Mouse (Mus musculus) gastrocnemius, postnatal 10 days (tissue): ENCODE results near the gene Specc1. TPM values are rescaled to one million over a fixed set of nuclear protein-coding genes. Genes with fewer than 3 reads are reported as not detected.

ENCODE experiments used
- DNase-seq: peaks from one replicate; pipeline ENCODE4 v3.0.0; 2021; ENCODE audit warnings: mixed read lengths
- total RNA-seq, 2 experiments: library from RNA; stranded (reverse); gene quantifications; 2 replicates each; pipeline ENCODE4 v1.2.3; 2021

Gene Specc1
- total RNA-seq, 2 experiments from 2014 or later = 6.3 to 9.8 TPM

GRCm38 (mm10) chr11:61968875-61969274, 12.3 kb downstream of the Specc1 start:
- no peak for DNase-seq

- DNase-seq = no peak
These were observed 14.3 kb downstream of the Specc1 start for GRCm38 (mm10) chr11:61970901-61971300.

- no peak for DNase-seq
These were observed 15.1 kb downstream of the Specc1 start for GRCm38 (mm10) chr11:61971441-61972221.

GRCm38 (mm10) chr11:61974106-61974707, 17.6 kb downstream of the Specc1 start:
- DNase-seq = no peak

GRCm38 (mm10) chr11:61975783-61976182, 19.2 kb downstream of the Specc1 start:
- DNase-seq = no peak

GRCm38 (mm10) chr11:61981285-61981684, 24.7 kb downstream of the Specc1 start:
- DNase-seq = no peak

- no peak for DNase-seq
These were observed 26.3 kb downstream of the Specc1 start for GRCm38 (mm10) chr11:61982828-61983227.

- DNase-seq = no peak
These were observed 30.4 kb downstream of the Specc1 start for GRCm38 (mm10) chr11:61986939-61987338.

GRCm38 (mm10) chr11:61989647-61990046, 33.1 kb downstream of the Specc1 start:
- DNase-seq = no peak

- DNase-seq = no peak
These were observed 35.0 kb downstream of the Specc1 start for GRCm38 (mm10) chr11:61991576-61991975.

GRCm38 (mm10) chr11:61992671-61993285, 36.2 kb downstream of the Specc1 start:
- DNase-seq = no peak

- DNase-seq = peak; percentile 46
These were observed 42.9 kb downstream of the Specc1 start for GRCm38 (mm10) chr11:61999501-61999900.

GRCm38 (mm10) chr11:62000099-62000498, 43.5 kb downstream of the Specc1 start:
- DNase-seq = no peak

- DNase-seq = no peak
These were observed 45.4 kb downstream of the Specc1 start for GRCm38 (mm10) chr11:62001977-62002376.

GRCm38 (mm10) chr11:62004881-62005240, 48.3 kb downstream of the Specc1 start:
- no peak for DNase-seq

GRCm38 (mm10) chr11:62005241-62005910, 48.8 kb downstream of the Specc1 start:
- peak; percentile 33 for DNase-seq

- no peak for DNase-seq
These were observed 49.3 kb downstream of the Specc1 start for GRCm38 (mm10) chr11:62005911-62006260.

- DNase-seq = no peak
These were observed 50.1 kb downstream of the Specc1 start for GRCm38 (mm10) chr11:62006680-62007079.

- no peak for DNase-seq
These were observed 51.4 kb downstream of the Specc1 start for GRCm38 (mm10) chr11:62007984-62008383.

GRCm38 (mm10) chr11:62010625-62011231, 54.2 kb downstream of the Specc1 start:
- no peak for DNase-seq

GRCm38 (mm10) chr11:62012039-62012438, 55.5 kb downstream of the Specc1 start:
- no peak for DNase-seq

- no peak for DNase-seq
These were observed 56.9 kb downstream of the Specc1 start for GRCm38 (mm10) chr11:62013449-62013848.
